Mouse (Mus musculus) liver, embryonic 14.5 days (tissue): Measurements from ENCODE around the gene Dusp3.

ENCODE experiments used
- CTCF ChIP-seq: IDR thresholded peaks from 2 replicates; pipeline ENCODE4 v1.5.1; 2016; ENCODE audit warnings: antibody characterized with exemption, low read depth, control low read depth
- EP300 ChIP-seq: IDR thresholded peaks from 2 replicates; pipeline ENCODE4 v1.6.1; 2016; ENCODE audit warnings: antibody characterized with exemption, low read depth

DNA sequence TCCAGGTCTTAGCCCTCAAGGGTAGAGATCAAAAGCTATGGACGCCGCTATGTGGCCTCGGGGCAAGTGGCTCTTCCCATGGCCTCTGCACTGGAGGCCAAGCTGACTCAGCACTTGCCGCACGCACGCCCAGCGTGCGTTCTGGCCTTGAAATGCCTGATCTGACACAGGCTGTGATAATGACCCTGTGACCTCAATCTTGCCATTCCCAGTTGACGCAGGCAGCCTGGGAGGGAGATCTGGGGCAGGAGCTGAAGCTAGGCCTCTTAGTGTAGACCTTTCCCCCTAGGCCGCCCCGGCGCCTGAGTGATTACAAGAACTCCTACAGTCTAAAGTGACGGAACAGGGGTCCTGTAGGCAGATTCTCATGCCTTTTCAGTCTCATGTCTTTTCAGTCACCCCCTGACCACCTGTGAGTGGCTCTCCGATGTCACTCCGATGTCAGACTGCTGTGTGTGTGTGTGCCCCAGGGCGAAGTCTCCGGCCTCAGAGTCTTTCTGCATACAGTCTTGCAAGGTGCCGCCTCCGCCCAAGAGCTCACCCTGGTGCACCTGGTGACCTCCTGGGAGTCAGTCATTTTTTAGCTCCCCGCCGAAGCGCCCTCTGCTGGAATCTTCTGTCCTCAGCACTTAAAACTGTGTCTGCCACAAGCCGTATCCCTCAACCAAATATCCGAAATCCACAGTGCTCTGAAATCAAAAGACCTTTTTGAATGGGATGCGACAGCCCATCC, 58.6 kb downstream of the Dusp3 start:
- no peak for TF ChIP-seq EP300
- TF ChIP-seq CTCF: peak; percentile 59
